Mouse (Mus musculus) left cerebral cortex, adult 18-20 months (tissue): ENCODE results near the gene Ccdc152. TPM values are rescaled to one million over a fixed set of nuclear protein-coding genes. Genes with fewer than 3 reads are reported as not detected.
"Not testable (repeated sequence)": the region's sequence is repeated elsewhere in the genome, so short reads cannot be mapped to it uniquely, and the experiment has no call there.

Source experiments
- DNase-seq, 2 experiments: peaks; one replicate each; pipeline ENCODE4 v3.0.0; 2021 to 2022; ENCODE audit warnings: low spot score in 2 of 2, mixed read lengths in 1 of 2
- total RNA-seq, 2 experiments: library from RNA; stranded (reverse); gene quantifications; 2 replicates each; pipeline ENCODE4 v1.2.3; 2021

Gene Ccdc152
- total RNA-seq, 2 experiments from 2014 or later = not detected

GRCm38 (mm10) chr15:3279242-3279641 lies 24.1 kb downstream of the Ccdc152 start:
- DNase-seq = no peak

GRCm38 (mm10) chr15:3277391-3277790 lies 25.9 kb downstream of the Ccdc152 start:
- no peak for DNase-seq

- DNase-seq = no peak
Measured at GRCm38 (mm10) chr15:3273191-3273590, 30.1 kb downstream of the Ccdc152 start.

- no peak for DNase-seq
Measured at GRCm38 (mm10) chr15:3271216-3271615, 32.1 kb downstream of the Ccdc152 start.

- DNase-seq = peak; percentile 18 to 34
Measured at GRCm38 (mm10) chr15:3270646-3271077, 32.7 kb downstream of the Ccdc152 start.

- DNase-seq = no peak
Measured at GRCm38 (mm10) chr15:3269996-3270645, 33.2 kb downstream of the Ccdc152 start.

- DNase-seq = no peak
Measured at GRCm38 (mm10) chr15:3269496-3269895, 33.8 kb downstream of the Ccdc152 start.

- DNase-seq = no peak
Measured at GRCm38 (mm10) chr15:3268247-3268646, 35.1 kb downstream of the Ccdc152 start, which contains the start of gene Selenop. TSS of gene Selenop (plus strand) at chr15:3268547.

GRCm38 (mm10) chr15:3264828-3265227 lies 38.5 kb downstream of the Ccdc152 start:
- DNase-seq = no peak

GRCm38 (mm10) chr15:3264293-3264692 lies 39.0 kb downstream of the Ccdc152 start:
- DNase-seq = no peak

- no peak for DNase-seq
Measured at GRCm38 (mm10) chr15:3262883-3263282, 40.4 kb downstream of the Ccdc152 start.

GRCm38 (mm10) chr15:3260309-3260708 lies 43.0 kb downstream of the Ccdc152 start:
- no peak for DNase-seq

- DNase-seq = no peak
Measured at GRCm38 (mm10) chr15:3259025-3259424, 44.3 kb downstream of the Ccdc152 start.

- no peak for DNase-seq
Measured at GRCm38 (mm10) chr15:3251718-3252067, 51.6 kb downstream of the Ccdc152 start.

- no peak for DNase-seq
Measured at GRCm38 (mm10) chr15:3251031-3251717, 52.2 kb downstream of the Ccdc152 start.

GRCm38 (mm10) chr15:3250620-3251019 lies 52.7 kb downstream of the Ccdc152 start:
- DNase-seq = no peak

- not testable (repeated sequence) for DNase-seq
Measured at GRCm38 (mm10) chr15:3245036-3245435, 58.3 kb downstream of the Ccdc152 start.

- DNase-seq = no peak
Measured at GRCm38 (mm10) chr15:3237963-3238362, 65.4 kb downstream of the Ccdc152 start.

GRCm38 (mm10) chr15:3236338-3236737 lies 67.0 kb downstream of the Ccdc152 start:
- no peak for DNase-seq

- DNase-seq = no peak
Measured at GRCm38 (mm10) chr15:3233837-3234551, 69.3 kb downstream of the Ccdc152 start.

GRCm38 (mm10) chr15:3232168-3232835 lies 71.0 kb downstream of the Ccdc152 start:
- DNase-seq = peak in 1 of 2 experiments; percentile 4

GRCm38 (mm10) chr15:3231004-3231403 lies 72.3 kb downstream of the Ccdc152 start:
- no peak for DNase-seq
